Mouse (Mus musculus): ENCODE measurements around the gene Pdgfb.

- TF ChIP-seq CTCF (IDR thresholded peaks at IDR 0.05; ENCODE audit: low read depth): no peak
- no peak for TF ChIP-seq EP300 (IDR thresholded peaks at IDR 0.05; ENCODE audit: low read depth)
These were observed 30.6 kb downstream of the Pdgfb start for GRCm38 (mm10) chr15:79984152-79984551.

All from heart, postnatal 0 days (tissue).